Mouse (Mus musculus): ENCODE measurements around the gene Bcl2. TPM values are rescaled to one million over a fixed set of nuclear protein-coding genes. Genes with fewer than 3 reads are reported as not detected.

Bcl2 gene
- polyA plus RNA-seq, 1 experiment from 2014 or later = 20.3 TPM

GRCm38 (mm10) chr1:106711356-106712125, 2.5 kb downstream of the Bcl2 start:
- H3K4me3 ChIP-seq = peak overlapping the region; percentile 77
- H3K36me3 ChIP-seq = no peaks in the 10 kb centered on the region
- 0 out of 2 replicates have a peak overlapping the region, but pooled peaks have one; percentile 59 for H3K9ac ChIP-seq
- H3K4me2 ChIP-seq = peak overlapping the region; percentile 86
- H3K27ac ChIP-seq = peak overlapping the region; percentile 17; the same call in 1 of the 2 replicates
- peaks cover 11% of the 10 kb centered on the region for H3K4me1 ChIP-seq
- H3K9me3 ChIP-seq = no peaks in the 10 kb centered on the region
- 42% methylated on average over 12 of the region's 12 CpGs for WGBS
- no peak for ATAC-seq (ENCODE audit: insufficient number of reproducible peaks, low FRiP score, low TSS enrichment, low read depth)
- H3K27me3 ChIP-seq = no peaks in the 10 kb centered on the region

- no peak overlapping the region for H3K4me2 ChIP-seq
- H3K9me3 ChIP-seq = no peaks in the 10 kb centered on the region
- no peak for ATAC-seq (ENCODE audit: insufficient number of reproducible peaks, low FRiP score, low TSS enrichment, low read depth)
- no peaks in the 10 kb centered on the region for H3K27me3 ChIP-seq
- H3K4me3 ChIP-seq = no peak overlapping the region
- H3K36me3 ChIP-seq = no peaks in the 10 kb centered on the region
- peaks cover 11% of the 10 kb centered on the region for H3K4me1 ChIP-seq
- WGBS = 78% methylated on average over 7 of the region's 7 CpGs
- no peak overlapping the region for H3K9ac ChIP-seq
- H3K27ac ChIP-seq = no peak overlapping the region
Observed at GRCm38 (mm10) chr1:106710202-106710601, 3.9 kb downstream of the Bcl2 start.

DNA sequence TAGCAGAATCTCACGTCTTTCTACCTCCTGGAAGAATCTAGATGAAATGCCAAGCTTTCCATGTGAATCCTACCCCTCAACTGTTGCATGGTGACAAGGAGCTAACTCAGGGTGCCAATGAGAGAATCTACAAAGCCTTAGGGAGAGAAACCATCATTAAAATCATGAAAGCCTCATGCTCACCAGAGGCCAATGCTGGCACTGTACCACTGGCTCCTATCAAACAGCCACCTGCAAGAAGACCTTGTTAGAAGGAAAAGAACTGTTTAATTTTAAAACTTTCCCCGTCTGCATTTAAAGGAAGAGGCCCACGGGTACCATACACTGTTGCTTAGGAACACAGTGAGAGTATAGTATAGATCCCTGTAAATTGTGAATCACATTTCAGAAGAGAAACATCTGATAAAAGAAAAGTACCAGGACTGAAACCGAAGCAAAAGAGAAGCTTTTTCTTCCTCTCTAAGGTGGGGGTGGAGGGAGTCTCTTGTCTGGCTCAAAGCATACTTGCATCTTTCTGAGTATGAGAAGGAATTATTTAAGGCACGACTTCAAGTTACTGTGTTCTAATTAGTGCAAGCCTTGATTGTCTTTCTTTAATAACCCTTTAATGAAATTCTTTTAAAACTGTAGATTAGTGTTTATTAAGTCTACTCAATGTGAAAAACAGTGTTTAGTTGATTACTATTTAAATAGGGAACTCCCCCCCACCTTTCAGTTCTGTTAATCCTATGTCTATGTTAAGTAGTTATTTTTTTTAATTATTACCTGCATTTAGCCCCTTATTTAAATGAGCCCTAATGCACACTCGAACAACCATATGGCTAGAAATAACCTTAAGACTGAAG, 6.8 kb downstream of the Bcl2 start:
- Histone ChIP-seq H3K4me1 (peaks cover 7% of the 10 kb centered on the region; the same call in 1 of the 2 replicates), H3K27me3 (no peaks in the 10 kb centered on the region), H3K4me3 (no peak overlapping the region), H3K9me3 (no peaks in the 10 kb centered on the region), H3K27ac (no peak overlapping the region), H3K9ac (no peak overlapping the region), H3K4me2 (no peak overlapping the region), H3K36me3 (no peaks in the 10 kb centered on the region)
- WGBS = 59% methylated on average over 6 of the region's 6 CpGs
- ATAC-seq (ENCODE audit: insufficient number of reproducible peaks, low FRiP score, low TSS enrichment, low read depth) = no peak

DNA sequence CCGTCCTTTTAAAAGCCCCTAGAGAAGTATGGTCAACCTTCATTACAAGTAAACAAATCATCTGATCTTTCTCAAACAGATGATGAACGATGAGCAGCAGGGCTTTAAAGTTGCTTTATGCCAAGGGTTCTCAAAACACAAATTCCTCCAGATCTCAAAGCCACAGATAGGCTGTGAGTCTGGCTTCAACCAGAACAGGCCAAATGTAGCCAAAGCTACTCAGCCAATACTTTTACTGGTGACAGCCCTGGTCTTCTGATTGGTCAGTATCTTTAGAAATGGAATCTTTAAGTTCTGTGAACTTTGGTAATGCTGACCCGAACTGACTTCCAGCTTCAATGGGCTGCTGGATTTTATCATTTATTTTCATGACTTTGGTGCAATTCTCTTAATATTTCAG, 10.9 kb downstream of the Bcl2 start:
- no peak overlapping the region for H3K4me2 ChIP-seq
- H3K4me1 ChIP-seq = no peaks in the 10 kb centered on the region; the same call in 1 of the 2 replicates
- no peaks in the 10 kb centered on the region for H3K9me3 ChIP-seq
- 71% methylated on average over 3 of the region's 3 CpGs for WGBS
- H3K36me3 ChIP-seq = no peaks in the 10 kb centered on the region
- no peak overlapping the region for H3K9ac ChIP-seq
- H3K27ac ChIP-seq = no peak overlapping the region
- no peak overlapping the region for H3K4me3 ChIP-seq
- ATAC-seq (ENCODE audit: insufficient number of reproducible peaks, low FRiP score, low TSS enrichment, low read depth) = no peak
- no peaks in the 10 kb centered on the region for H3K27me3 ChIP-seq

DNA sequence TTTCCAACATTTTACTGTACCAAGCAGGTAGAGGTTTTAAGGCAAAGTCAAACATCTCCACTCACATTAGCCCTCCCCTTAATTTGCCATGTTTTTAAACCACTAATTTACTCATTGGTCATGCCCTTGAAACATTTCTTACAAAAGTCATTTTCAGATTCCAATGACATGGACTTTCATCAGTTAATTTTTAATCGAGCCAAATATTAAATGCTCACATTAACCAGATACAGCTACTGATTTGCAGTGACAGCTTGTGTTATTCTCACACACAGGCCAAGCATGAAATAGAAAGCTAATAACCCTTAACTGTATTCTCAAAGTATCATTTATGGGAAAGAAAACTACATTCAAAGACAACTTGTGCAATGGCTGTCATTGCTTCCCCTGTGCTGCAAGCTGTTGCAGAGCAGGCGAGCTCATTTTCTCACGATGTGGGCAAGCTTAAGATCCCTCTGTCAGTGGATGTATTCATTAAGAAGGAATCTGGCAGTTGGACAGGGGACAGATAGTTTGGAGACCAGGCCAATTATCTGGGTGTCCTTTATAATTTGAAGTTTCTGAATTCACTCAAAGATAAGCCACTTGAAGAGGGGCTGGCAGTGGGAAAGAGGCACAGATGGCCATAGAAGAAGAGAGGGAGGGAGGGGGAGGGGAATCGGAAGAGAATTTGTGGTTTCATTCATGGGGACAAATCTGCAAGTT, 11.5 kb downstream of the Bcl2 start:
- Histone ChIP-seq H3K4me2 (no peak overlapping the region), H3K4me1 (no peaks in the 10 kb centered on the region; the same call in 1 of the 2 replicates), H3K9ac (no peak overlapping the region), H3K27me3 (no peaks in the 10 kb centered on the region), H3K36me3 (no peaks in the 10 kb centered on the region), H3K9me3 (no peaks in the 10 kb centered on the region), H3K4me3 (no peak overlapping the region), H3K27ac (no peak overlapping the region)
- no peak for ATAC-seq (ENCODE audit: insufficient number of reproducible peaks, low FRiP score, low TSS enrichment, low read depth)
- 67% methylated on average over 4 of the region's 4 CpGs for WGBS

GRCm38 (mm10) chr1:106700520-106701114, 13.5 kb downstream of the Bcl2 start:
- Histone ChIP-seq H3K9ac (no peak overlapping the region), H3K27ac (no peak overlapping the region), H3K4me2 (no peak overlapping the region), H3K27me3 (no peaks in the 10 kb centered on the region), H3K36me3 (no peaks in the 10 kb centered on the region), H3K4me3 (no peak overlapping the region), H3K4me1 (no peaks in the 10 kb centered on the region), H3K9me3 (no peaks in the 10 kb centered on the region)
- ATAC-seq (ENCODE audit: insufficient number of reproducible peaks, low FRiP score, low TSS enrichment, low read depth) = no peak
- WGBS = 87% methylated on average over 9 of the region's 9 CpGs

DNA sequence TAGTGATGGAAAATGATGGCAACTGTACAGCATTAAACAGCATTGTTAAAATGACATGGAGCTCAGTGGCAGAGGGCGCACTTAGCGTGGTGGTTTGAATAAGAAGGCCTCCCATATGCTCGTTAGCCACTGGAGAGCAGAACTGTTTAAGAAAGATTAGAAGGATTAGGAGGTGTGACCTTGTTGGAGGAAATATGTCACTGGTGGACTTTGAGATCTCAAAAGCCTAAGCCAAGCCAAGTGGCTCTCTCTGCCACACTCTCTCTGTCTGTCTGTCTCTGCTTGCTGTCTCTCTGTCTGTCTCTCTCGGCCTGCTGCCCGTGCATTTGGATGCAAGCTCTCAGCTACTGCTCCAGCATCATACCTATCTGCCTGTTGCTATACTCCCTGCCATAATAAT, 17.6 kb downstream of the Bcl2 start:
- H3K9me3 ChIP-seq = no peaks in the 10 kb centered on the region
- no peak overlapping the region for H3K27ac ChIP-seq
- WGBS = 88% methylated on average over 5 of the region's 5 CpGs
- no peak overlapping the region for H3K4me3 ChIP-seq
- H3K4me2 ChIP-seq = no peak overlapping the region
- no peaks in the 10 kb centered on the region for H3K27me3 ChIP-seq
- H3K36me3 ChIP-seq = no peaks in the 10 kb centered on the region
- H3K4me1 ChIP-seq = no peaks in the 10 kb centered on the region
- H3K9ac ChIP-seq = no peak overlapping the region
- ATAC-seq (ENCODE audit: insufficient number of reproducible peaks, low FRiP score, low TSS enrichment, low read depth) = no peak

- no peaks in the 10 kb centered on the region for H3K36me3 ChIP-seq
- H3K9ac ChIP-seq = no peak overlapping the region
- no peaks in the 10 kb centered on the region for H3K27me3 ChIP-seq
- H3K4me3 ChIP-seq = no peak overlapping the region
- no peaks in the 10 kb centered on the region for H3K4me1 ChIP-seq
- H3K27ac ChIP-seq = no peak overlapping the region
- ATAC-seq (ENCODE audit: insufficient number of reproducible peaks, low FRiP score, low TSS enrichment, low read depth) = no peak
- WGBS = 90% methylated on average over 4 of the region's 4 CpGs
- no peaks in the 10 kb centered on the region for H3K9me3 ChIP-seq
- no peak overlapping the region for H3K4me2 ChIP-seq
Observed at GRCm38 (mm10) chr1:106695649-106696048, 18.4 kb downstream of the Bcl2 start.

- H3K27me3 ChIP-seq = no peaks in the 10 kb centered on the region
- no peak overlapping the region for H3K4me3 ChIP-seq
- no peak overlapping the region for H3K9ac ChIP-seq
- no peaks in the 10 kb centered on the region for H3K4me1 ChIP-seq
- ATAC-seq (ENCODE audit: insufficient number of reproducible peaks, low FRiP score, low TSS enrichment, low read depth) = no peak
- no peak overlapping the region for H3K4me2 ChIP-seq
- no peaks in the 10 kb centered on the region for H3K9me3 ChIP-seq
- H3K27ac ChIP-seq = no peak overlapping the region
- 89% methylated on average over 6 of the region's 6 CpGs for WGBS
- no peaks in the 10 kb centered on the region for H3K36me3 ChIP-seq
Observed at GRCm38 (mm10) chr1:106694316-106694715, 19.8 kb downstream of the Bcl2 start.

- Histone ChIP-seq H3K9ac (no peak overlapping the region), H3K4me1 (peaks cover 3% of the 10 kb centered on the region; the same call in 1 of the 2 replicates), H3K4me3 (no peak overlapping the region), H3K4me2 (no peak overlapping the region), H3K9me3 (no peaks in the 10 kb centered on the region), H3K27ac (no peak overlapping the region), H3K36me3 (no peaks in the 10 kb centered on the region), H3K27me3 (no peaks in the 10 kb centered on the region)
- ATAC-seq (ENCODE audit: insufficient number of reproducible peaks, low FRiP score, low TSS enrichment, low read depth) = no peak
Observed at GRCm38 (mm10) chr1:106692599-106692998, 21.5 kb downstream of the Bcl2 start.

- WGBS = 77% methylated on average over 6 of the region's 6 CpGs
- Histone ChIP-seq H3K27me3 (no peaks in the 10 kb centered on the region), H3K36me3 (no peaks in the 10 kb centered on the region)
Observed at GRCm38 (mm10) chr1:106690887-106691286, 23.2 kb downstream of the Bcl2 start.

More at GRCm38 (mm10) chr1:106690887-106691286, 23.2 kb downstream of the Bcl2 start:
- Histone ChIP-seq H3K4me1 (peaks cover 3% of the 10 kb centered on the region; the same call in 1 of the 2 replicates), H3K4me2 (no peak overlapping the region), H3K4me3 (no peak overlapping the region), H3K27ac (no peak overlapping the region), H3K9ac (no peak overlapping the region), H3K9me3 (no peaks in the 10 kb centered on the region)
- ATAC-seq (ENCODE audit: insufficient number of reproducible peaks, low FRiP score, low TSS enrichment, low read depth) = no peak

Data from limb, embryonic 15.5 days (tissue).